Mouse (Mus musculus) cortical plate, adult 2 months (tissue): ENCODE measurements at regions not wholly inside any gene's neighbourhood (a gene's known extent, or its start where the extent isn't known, plus 50 kb on each side); places are given as distances from the start of the nearest gene placed in this dataset.
A peak's percentile ranks its signal among the peaks of the same experiment; 100 is the strongest.
"Not testable (repeated sequence)": the region's sequence is repeated elsewhere in the genome, so short reads cannot be mapped to it uniquely, and the experiment has no call there.

Experiments
- H3K27ac ChIP-seq: fragments of 200-500 bp; 2 replicates; pipeline ENCODE4 v1.5.1; 2012; ENCODE audit warnings: low read length, control low read depth, inconsistent platforms; ENCODE audit not compliant: insufficient read depth
- H3K4me1 ChIP-seq: fragments of 200-500 bp; 2 replicates; pipeline ENCODE4 v1.6.1; 2011; ENCODE audit warnings: low read length; ENCODE audit not compliant: control insufficient read depth, insufficient read depth
- H3K4me3 ChIP-seq: fragments of 200-500 bp; 2 replicates; pipeline ENCODE4 v1.5.1; 2011; ENCODE audit warnings: mild to moderate bottlenecking, low read length, control low read depth; ENCODE audit not compliant: insufficient read depth
- CTCF ChIP-seq: fragments of 200-500 bp; IDR thresholded peaks from 2 replicates; pipeline ENCODE4 v1.5.1; 2011; ENCODE audit warnings: mild to moderate bottlenecking, control low read depth, low read length; ENCODE audit not compliant: insufficient read depth; ENCODE audit errors: extremely low read depth
- POLR2A ChIP-seq: fragments of 200-500 bp; IDR thresholded peaks from 2 replicates; pipeline ENCODE4 v1.6.1; 2011; ENCODE audit warnings: mild to moderate bottlenecking, low read length, control low read depth; ENCODE audit not compliant: insufficient read depth; ENCODE audit errors: extremely low read depth

- H3K27ac ChIP-seq, H3K4me1 ChIP-seq: not testable (repeated sequence)
- TF ChIP-seq POLR2A, result peak; percentile 49; the same call in 1 of the 2 replicates
- H3K4me3 ChIP-seq, result peak overlapping the region; percentile 19; the same call in 1 of the 2 replicates
Observed at GRCm38 (mm10) chr7:60733331-60733994, 593.4 kb upstream of the Snrpn start.

GRCm38 (mm10) chr7:60728108-60728721 is 588.2 kb upstream of the Snrpn start:
- H3K4me3 ChIP-seq, H3K4me1 ChIP-seq, H3K27ac ChIP-seq: not testable (repeated sequence)
- TF ChIP-seq CTCF, result peak; percentile 43; the same call in 1 of the 2 replicates
